Mouse (Mus musculus) liver, embryonic 14.5 days (tissue): ENCODE data around the gene Bmp4.

Experiments
- CTCF ChIP-seq: IDR thresholded peaks from 2 replicates; pipeline ENCODE4 v1.5.1; 2016; ENCODE audit warnings: antibody characterized with exemption, low read depth, control low read depth
- EP300 ChIP-seq: IDR thresholded peaks from 2 replicates; pipeline ENCODE4 v1.6.1; 2016; ENCODE audit warnings: antibody characterized with exemption, low read depth

DNA sequence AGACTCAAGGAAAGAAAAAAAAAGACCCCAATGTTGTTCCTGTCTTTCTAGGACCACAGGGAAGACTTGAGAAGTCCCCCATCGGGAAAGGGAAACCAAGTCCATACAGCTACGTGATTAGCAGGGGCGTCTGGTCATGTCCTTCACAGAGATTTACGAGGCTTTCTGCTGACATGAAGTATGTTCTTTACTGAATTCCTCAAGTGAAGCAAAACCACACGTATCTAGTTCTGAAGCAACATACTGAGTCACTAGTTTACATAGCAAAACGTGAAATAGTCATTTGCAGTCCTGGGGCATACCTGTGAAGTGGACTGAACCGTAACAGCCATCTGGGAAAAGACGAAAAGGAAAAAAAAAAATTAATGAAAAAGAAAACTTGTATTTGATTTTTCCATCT lies 32.8 kb downstream of the Bmp4 start:
- TF ChIP-seq CTCF (no peak), EP300 (no peak)
